Mouse (Mus musculus) ES-E14 (cell line): ENCODE measurements at regions not wholly inside any gene's neighbourhood (a gene's known extent, or its start where the extent isn't known, plus 50 kb on each side); places are given as distances from the start of the nearest gene placed in this dataset.

Experiments used
- CHD2 ChIP-seq: IDR thresholded peaks from 2 replicates; pipeline ENCODE4 v1.6.1; 2014; ENCODE audit warnings: mild to moderate bottlenecking, low read depth, low read length, inconsistent platforms
- MAFK ChIP-seq: IDR thresholded peaks from 2 replicates; pipeline ENCODE4 v1.6.1; 2014; ENCODE audit warnings: mild to moderate bottlenecking, low read depth, low read length, inconsistent platforms; ENCODE audit not compliant: insufficient read depth
- ZNF384 ChIP-seq: IDR thresholded peaks from 2 replicates; pipeline ENCODE4 v1.6.1; 2012; ENCODE audit warnings: low read depth, low read length, inconsistent platforms

DNA sequence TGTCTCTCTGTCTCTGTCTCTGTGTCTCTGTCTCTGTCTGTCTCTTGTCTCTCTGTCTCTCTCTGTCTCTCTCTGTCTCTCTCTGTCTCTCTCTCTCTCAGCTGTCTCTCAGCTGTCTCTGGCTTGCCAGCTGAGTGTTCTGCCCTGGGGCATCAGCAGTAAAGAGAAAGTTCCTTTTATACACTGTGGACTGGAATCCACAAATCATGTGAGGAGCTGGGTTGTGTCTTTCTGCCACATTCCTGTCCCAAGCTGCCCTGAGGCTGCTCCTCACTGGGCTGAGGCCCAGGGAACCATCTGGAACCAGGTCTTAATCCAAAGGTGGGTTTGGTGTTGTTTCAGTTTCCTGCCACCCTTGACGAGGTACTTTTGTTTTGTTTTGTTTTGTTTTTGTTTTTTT is 57.0 kb upstream of the Hk2 start:
- TF ChIP-seq CHD2 (no peak), MAFK (no peak), ZNF384 (no peak)
